Mouse (Mus musculus) testis, postnatal 14 days (tissue): ENCODE data around the gene Akip1.
A peak's percentile ranks its signal among the peaks of the same experiment; 100 is the strongest.

ENCODE experiments used
- DNase-seq: peaks from one replicate; pipeline ENCODE4 v3.0.0; 2021; ENCODE audit warnings: low spot score

The Akip1 gene

DNA sequence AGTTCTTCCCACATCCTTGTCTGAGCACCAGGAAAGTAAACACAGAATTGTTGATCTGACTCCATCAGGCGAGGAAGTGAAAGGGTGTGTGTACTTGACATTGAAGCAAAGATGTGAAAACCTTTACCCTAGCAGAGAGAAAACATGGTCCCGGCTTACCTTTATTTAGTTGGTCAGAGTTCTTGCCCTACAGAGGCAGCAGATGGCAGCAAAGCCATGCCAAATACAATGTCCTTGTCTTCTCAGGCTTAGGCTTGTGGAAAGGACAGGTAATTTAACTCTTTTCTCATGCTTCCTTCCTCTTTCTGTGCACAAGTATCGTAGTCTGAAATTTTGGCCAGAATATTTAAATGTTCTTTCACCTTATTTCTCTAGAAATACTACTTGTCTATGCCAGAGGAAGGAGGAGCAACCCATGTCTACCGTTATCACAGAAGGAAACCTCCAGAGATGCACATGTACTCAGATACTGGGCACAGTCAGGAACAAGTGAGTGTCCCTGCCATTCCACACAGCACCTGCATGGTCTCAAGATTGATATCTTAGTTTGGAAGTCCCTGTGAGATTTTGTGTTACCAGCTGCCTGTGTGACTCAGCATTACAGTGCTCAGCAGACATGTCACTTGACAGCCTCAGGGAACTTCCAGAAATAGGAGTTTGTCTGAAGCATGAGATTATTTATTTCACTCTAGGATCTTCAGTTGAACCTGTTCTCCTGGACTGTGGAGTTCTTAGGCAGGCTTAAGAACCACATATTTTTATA lies 3.7 kb downstream of the Akip1 start:
- DNase-seq: no peak

- DNase-seq: peak; percentile 38
Measured at GRCm38 (mm10) chr7:109708961-109709382, 5.5 kb downstream of the Akip1 start.

GRCm38 (mm10) chr7:109710069-109710468 lies 6.6 kb downstream of the Akip1 start:
- DNase-seq: no peak

GRCm38 (mm10) chr7:109712198-109712597 lies 8.7 kb downstream of the Akip1 start:
- no peak for DNase-seq

DNA sequence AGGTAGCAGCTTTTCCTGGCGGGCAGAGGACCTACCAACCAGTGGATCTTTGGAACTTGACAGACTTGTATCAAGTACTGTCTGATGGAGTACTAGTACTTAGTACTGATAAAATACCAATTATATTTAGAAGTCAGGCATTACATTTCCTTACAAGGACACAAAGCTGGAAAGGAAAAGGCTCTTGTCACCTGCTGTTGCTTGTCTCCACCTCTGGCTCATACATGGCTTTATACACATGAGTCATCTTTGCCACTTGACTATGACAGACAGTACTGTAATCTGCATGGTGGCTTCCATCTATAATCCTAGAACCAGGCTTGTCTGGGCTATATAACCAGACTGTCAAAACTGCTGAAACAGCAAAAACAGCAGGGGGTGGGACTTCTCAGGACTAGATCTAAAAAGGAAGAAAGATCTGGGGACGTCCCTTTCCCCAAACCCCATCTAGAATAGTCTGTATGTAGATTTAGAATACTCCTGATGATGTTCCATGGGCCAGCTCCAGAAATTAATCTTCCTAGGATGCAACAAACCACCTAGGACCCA lies 10.0 kb downstream of the Akip1 start:
- DNase-seq: no peak

DNA sequence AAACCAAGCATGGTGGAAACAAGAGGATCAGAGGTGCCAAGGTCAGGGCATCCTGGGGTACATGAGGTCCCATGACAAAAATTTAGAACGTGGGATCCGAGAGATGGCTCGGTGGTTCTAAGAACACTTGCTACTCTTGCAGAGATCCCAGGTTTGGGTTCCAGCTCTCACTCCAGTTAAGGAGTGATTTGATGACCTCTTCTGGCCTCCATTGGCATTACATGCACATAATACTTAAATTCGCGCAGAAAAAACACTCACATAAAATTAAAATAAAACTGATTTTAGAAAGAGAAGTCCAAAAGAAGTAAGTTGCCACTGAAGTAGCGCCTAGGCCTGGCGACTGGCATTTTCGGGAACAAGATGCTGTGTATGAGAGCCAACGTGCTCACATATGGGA lies 15.8 kb downstream of the Akip1 start:
- no peak for DNase-seq

DNA sequence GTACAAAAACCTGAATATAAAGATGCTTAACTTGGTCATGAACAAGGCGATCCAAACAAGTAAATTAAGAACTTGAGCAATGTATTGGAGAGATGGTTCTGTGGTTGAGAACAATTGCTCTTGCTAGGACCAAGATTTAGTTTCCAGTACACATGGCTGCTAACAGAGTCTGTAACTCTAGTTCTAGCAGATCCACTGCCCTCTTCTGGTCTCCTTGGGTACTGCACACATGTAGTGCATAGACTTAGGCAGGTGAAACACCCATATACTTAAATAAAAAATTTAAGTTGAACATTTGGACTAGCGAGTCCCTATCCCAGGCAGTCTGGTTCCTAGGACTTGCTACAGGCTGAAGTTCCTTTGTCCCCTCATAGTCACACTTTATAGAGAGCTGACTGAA lies 19.1 kb downstream of the Akip1 start:
- peak; percentile 43 for DNase-seq

DNA sequence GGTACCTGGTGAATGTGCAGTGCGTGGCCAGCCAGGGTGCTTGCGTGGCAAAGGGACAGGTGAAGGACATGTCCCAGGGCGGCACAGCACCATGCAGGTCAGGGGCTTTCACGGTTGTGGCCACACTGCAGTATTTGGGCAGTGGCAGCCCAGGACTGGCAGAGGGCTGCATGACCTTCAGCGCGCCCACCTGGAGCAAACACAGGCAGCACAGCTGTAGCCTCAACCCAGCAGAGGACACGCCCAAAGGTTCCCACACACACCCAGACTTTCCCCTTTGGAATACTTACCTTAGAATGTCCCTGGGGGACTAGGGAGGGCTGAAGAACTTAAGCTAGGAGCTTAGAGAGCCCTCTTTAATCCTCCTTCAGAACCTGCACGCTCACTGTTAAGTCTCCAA lies 19.6 kb downstream of the Akip1 start:
- no peak for DNase-seq

DNA sequence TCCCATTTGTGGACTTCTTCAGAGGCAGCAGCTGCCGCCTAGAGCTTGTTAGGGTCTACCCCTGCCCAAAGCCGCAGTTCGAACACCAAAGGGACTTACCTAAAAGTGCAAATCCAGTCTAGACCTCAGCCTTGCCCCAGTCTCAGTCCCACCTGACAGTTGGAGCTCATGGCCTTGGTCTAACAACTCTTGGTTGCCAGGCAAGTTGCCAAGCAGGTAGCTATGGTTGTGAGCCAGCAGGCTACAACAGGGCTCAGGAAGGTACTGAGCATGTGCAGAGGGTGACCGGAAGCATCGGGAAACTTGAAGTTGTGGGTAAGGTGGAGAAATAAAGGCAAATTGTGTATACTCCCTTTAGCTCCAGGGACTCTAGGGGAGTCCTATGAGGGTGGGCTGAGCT lies 20.2 kb downstream of the Akip1 start, which contains the start of gene BC051019:
BC051019 (minus strand) TSS at position 154 of the 400 bp plus-strand sequence.
- DNase-seq: no peak

DNA sequence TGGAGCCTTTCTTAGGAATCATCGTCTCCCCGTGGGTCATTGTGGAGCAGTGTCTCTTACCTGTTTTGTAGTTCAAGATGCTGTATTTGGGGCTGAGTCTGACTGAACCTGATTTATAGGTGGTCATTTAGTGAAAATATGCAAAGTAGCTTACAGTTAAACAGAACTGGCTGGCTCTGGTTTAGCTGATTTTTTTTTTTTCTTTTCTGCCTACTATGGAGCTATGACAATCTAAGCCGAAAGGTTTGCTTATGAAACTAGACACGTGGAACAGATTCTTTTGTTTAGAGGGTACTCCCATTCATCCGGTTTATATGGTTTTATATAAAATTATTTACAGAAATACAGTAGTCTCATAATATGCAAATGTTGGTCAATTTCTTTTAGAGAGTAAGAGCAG lies 28.1 kb downstream of the Akip1 start, which contains the start of gene Ascl3:
Ascl3 (minus strand) TSS at position 101 of the 400 bp plus-strand sequence.
- no peak for DNase-seq

DNA sequence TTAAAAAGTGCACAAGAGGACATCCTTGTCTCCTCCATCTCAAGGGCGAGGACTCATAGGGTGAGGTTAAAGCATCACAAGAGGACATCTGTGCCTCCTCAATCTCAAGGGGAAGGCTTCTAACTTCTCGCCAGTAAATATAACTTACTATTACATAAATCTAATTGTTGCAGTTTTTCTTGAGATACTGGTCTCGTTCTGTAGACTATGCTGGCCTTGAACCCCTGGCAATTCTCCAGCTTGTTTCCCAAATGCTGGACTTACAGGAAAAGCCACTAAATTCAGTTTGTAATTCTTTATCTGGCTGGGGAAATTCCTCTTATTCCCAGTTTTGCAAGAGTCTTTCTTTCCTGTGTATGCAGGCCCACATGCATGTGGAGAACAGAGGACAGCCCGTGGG lies 31.3 kb downstream of the Akip1 start:
- DNase-seq: no peak

DNA sequence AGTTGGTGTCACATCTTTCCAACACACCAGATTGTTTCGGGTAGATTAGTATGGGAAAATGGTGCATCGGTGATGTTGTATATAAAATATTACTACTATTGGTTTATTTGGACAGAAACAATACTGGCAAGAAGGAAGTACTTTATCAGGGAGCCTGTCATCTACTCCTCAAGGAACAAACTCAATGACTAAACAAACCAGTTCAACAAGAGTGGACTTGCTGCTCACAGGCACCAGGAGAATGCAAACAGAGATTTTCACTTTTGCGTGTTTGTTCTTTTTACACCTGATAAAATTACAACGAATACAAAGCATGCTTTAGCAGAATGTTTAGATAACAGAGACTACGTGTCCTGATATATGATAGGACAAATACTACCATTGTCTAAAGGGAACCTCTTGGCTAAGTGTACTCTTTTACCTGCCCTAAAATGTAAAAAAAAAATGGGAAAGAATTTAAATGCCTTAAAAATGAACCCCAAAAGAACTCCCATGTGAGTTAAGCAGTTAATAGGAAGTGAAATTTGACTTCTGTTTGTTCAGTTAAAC lies 36.4 kb downstream of the Akip1 start:
- DNase-seq: no peak

- DNase-seq: no peak
Measured at GRCm38 (mm10) chr7:109741060-109741459, 37.6 kb downstream of the Akip1 start.

DNA sequence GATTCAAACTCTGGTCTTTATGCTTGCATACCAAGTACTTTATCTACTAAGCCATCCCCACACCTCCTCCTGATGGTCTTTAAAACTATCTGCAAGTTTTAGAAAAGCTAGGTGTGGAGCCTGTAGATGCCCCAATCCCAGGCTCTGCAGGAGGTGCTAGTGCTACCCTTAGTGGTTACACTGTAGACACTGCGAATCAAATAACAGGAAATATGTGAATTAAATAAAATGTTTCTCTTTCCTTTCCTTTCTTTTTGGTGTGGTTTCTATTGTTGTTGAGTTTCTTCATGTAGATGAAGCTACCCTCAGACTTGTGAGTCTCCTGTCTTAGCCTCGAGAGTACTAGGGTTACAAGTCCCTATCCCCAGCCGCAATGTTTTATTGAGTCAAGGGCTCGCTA lies 38.2 kb downstream of the Akip1 start:
- no peak for DNase-seq

- no peak for DNase-seq
Measured at GRCm38 (mm10) chr7:109747747-109748146, 44.3 kb downstream of the Akip1 start.

DNA sequence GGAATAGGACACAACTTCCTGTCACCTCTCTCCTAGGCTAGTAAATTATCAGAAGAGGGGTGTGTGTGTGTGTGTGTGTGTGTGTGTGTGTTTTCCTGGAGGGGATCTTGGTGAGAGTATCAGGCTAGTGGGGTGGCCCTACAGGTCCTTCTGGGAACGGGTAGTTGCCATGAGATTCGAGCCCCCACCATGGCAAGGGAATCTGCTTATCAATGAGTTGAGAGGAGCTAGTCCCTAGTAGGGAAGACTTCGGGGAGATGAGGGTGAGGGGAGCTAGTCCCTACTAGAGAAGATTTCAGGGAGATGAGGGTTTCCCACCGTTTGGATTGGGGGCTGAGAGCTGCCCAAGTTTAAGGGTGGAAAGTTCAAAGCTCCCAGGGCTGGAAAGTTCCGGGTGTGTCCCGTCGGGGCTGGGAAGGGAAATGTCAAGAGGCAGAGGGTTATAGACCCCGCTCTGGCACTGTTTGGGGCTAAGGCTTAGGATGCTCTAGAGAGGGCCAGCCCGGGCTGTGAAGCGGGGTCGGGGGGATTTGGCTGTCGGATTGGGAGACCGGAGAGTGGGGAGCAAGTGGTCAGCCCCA lies 48.0 kb downstream of the Akip1 start:
- no peak for DNase-seq

GRCm38 (mm10) chr7:109752008-109752925 lies 48.8 kb downstream of the Akip1 start, which contains the start of gene Tmem9b:
TSS of gene Tmem9b (minus strand) at chr7:109752875.
- peak; percentile 85 for DNase-seq

GRCm38 (mm10) chr7:109754034-109754433 lies 50.5 kb downstream of the Akip1 start:
- DNase-seq: no peak

DNA sequence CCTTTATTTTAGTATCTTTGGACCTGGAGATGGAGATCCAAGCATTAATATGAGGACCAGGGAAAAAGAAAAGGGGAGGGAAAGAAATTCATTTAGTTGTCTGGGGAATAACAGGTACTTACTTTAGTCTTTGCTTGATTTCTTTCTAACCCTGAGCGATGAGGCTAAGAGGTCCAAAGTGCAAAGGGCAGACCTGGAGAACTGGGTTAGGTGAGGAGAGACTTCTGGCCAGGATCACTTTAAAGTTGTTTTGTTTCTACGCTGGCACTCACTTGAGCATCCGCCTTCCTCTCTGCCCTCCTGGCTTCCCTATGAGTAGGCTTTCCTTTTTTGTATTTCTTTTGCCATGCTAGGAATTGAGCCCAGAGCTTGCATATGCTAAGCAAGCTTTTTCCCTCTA lies 52.8 kb downstream of the Akip1 start:
- no peak for DNase-seq
